Mouse (Mus musculus): Measurements from ENCODE around the gene Cys1. TPM values are rescaled to one million over a fixed set of nuclear protein-coding genes. Genes with fewer than 3 reads are reported as not detected.
A peak's percentile ranks its signal among the peaks of the same experiment; 100 is the strongest.

Cys1 gene
- polyA plus RNA-seq (2016; fragmentation: Nextera tagmentation; extraction: Ambion mirVana): 0.56 and 1.0 TPM in 2 replicates

GRCm38 (mm10) chr12:24681286-24682023 is at the start of gene Cys1:
Gene Cys1, minus strand, starts transcription at chr12:24681813.
- Histone ChIP-seq H3K4me2 (peak within 1 kb of the TSS; percentile 69), H3K9me3 (replicated peaks) (no peaks in the 10 kb centered on the region), H3K4me1 (peaks cover 23% of the 10 kb centered on the region), H3K27me3 (replicated peaks) (peaks cover 89% of the 10 kb centered on the region), H3K36me3 (no peaks in the 10 kb centered on the region), H3K9ac (peak within 1 kb of the TSS; percentile 50), H3K4me3 (peak within 1 kb of the TSS; percentile 53), H3K27ac (no peak within 1 kb of the TSS)
- ATAC-seq: no peak; the same call in 1 of the 2 replicates
- 6% methylated on average over 20 of the region's 20 CpGs for WGBS (ENCODE audit: insufficient replicate concordance)

- 0 out of 2 replicates have a peak, but pooled peaks have one; percentile 30 for ATAC-seq
- H3K27me3 ChIP-seq (replicated peaks): no peaks in the 10 kb centered on the region
- no peak overlapping the region for H3K4me3 ChIP-seq
- 33% methylated on average over 2 of the region's 2 CpGs for WGBS (ENCODE audit: insufficient replicate concordance)
- no peak overlapping the region for H3K27ac ChIP-seq
- no peak overlapping the region for H3K9ac ChIP-seq
- peaks cover 11% of the 10 kb centered on the region for H3K4me1 ChIP-seq
- no peaks in the 10 kb centered on the region for H3K36me3 ChIP-seq
- no peak overlapping the region for H3K4me2 ChIP-seq
- H3K9me3 ChIP-seq (replicated peaks): peaks cover 6% of the 10 kb centered on the region; the same call in 1 of the 2 replicates
Observed at GRCm38 (mm10) chr12:24724369-24724768, 42.8 kb upstream of the Cys1 start.

- no peaks in the 10 kb centered on the region for H3K36me3 ChIP-seq
- no peak for ATAC-seq
- H3K4me3 ChIP-seq: no peak overlapping the region
Observed at GRCm38 (mm10) chr12:24723859-24724258, 42.2 kb upstream of the Cys1 start.

GRCm38 (mm10) chr12:24723434-24723833 is 41.8 kb upstream of the Cys1 start:
- Histone ChIP-seq H3K36me3 (no peaks in the 10 kb centered on the region), H3K4me2 (no peak overlapping the region), H3K9ac (no peak overlapping the region), H3K4me3 (no peak overlapping the region), H3K27me3 (replicated peaks) (no peaks in the 10 kb centered on the region), H3K9me3 (replicated peaks) (no peaks in the 10 kb centered on the region), H3K27ac (no peak overlapping the region), H3K4me1 (peaks cover 11% of the 10 kb centered on the region)
- 48% methylated on average over 2 of the region's 2 CpGs for WGBS (ENCODE audit: insufficient replicate concordance)
- no peak for ATAC-seq

More at GRCm38 (mm10) chr12:24723859-24724258, 42.2 kb upstream of the Cys1 start:
- Histone ChIP-seq H3K9ac (no peak overlapping the region), H3K4me1 (peaks cover 11% of the 10 kb centered on the region), H3K27me3 (replicated peaks) (no peaks in the 10 kb centered on the region), H3K27ac (no peak overlapping the region), H3K9me3 (replicated peaks) (0 out of 2 replicates have a peak, but pooled peaks cover under 1% of the 10 kb centered on the region), H3K4me2 (no peak overlapping the region)
- WGBS (ENCODE audit: insufficient replicate concordance): 51% methylated on average over 4 of the region's 4 CpGs

GRCm38 (mm10) chr12:24716721-24717301 is 35.2 kb upstream of the Cys1 start:
- no peaks in the 10 kb centered on the region for H3K9me3 ChIP-seq (replicated peaks)
- H3K4me3 ChIP-seq: no peak overlapping the region
- WGBS (ENCODE audit: insufficient replicate concordance): 44% methylated on average over 4 of the region's 4 CpGs
- H3K36me3 ChIP-seq: peaks cover 41% of the 10 kb centered on the region
- no peak overlapping the region for H3K4me2 ChIP-seq
- H3K9ac ChIP-seq: no peak overlapping the region
- no peaks in the 10 kb centered on the region for H3K27me3 ChIP-seq (replicated peaks)
- 0 out of 2 replicates have a peak, but pooled peaks have one; percentile 2 for ATAC-seq
- peak overlapping the region; percentile 83 for H3K27ac ChIP-seq
- peaks cover 54% of the 10 kb centered on the region for H3K4me1 ChIP-seq

GRCm38 (mm10) chr12:24715268-24715896 is 33.8 kb upstream of the Cys1 start:
- Histone ChIP-seq H3K9me3 (replicated peaks) (no peaks in the 10 kb centered on the region), H3K27ac (peak overlapping the region; percentile 83), H3K4me2 (peak overlapping the region; percentile 35), H3K4me3 (no peak overlapping the region), H3K27me3 (replicated peaks) (no peaks in the 10 kb centered on the region), H3K36me3 (peaks cover 55% of the 10 kb centered on the region), H3K4me1 (peaks cover 68% of the 10 kb centered on the region), H3K9ac (peak overlapping the region; percentile 46; the same call in 1 of the 2 replicates)
- peak; percentile 92 for ATAC-seq
- 53% methylated on average over 2 of the region's 2 CpGs for WGBS (ENCODE audit: insufficient replicate concordance)

GRCm38 (mm10) chr12:24714579-24715255 is 33.1 kb upstream of the Cys1 start:
- peaks cover 62% of the 10 kb centered on the region for H3K36me3 ChIP-seq
- H3K27ac ChIP-seq: peak overlapping the region; percentile 83
- peaks cover 75% of the 10 kb centered on the region for H3K4me1 ChIP-seq
- H3K9ac ChIP-seq: peak overlapping the region; percentile 46; the same call in 1 of the 2 replicates
- ATAC-seq: peak; percentile 14; the same call in 1 of the 2 replicates
- 51% methylated on average over 5 of the region's 5 CpGs for WGBS (ENCODE audit: insufficient replicate concordance)
- no peaks in the 10 kb centered on the region for H3K27me3 ChIP-seq (replicated peaks)
- H3K9me3 ChIP-seq (replicated peaks): no peaks in the 10 kb centered on the region
- peak overlapping the region; percentile 35 for H3K4me2 ChIP-seq
- H3K4me3 ChIP-seq: 0 out of 2 replicates have a peak overlapping the region, but pooled peaks have one; percentile 7

- H3K27me3 ChIP-seq (replicated peaks): no peaks in the 10 kb centered on the region
- peak overlapping the region; percentile 84 for H3K9ac ChIP-seq
- H3K9me3 ChIP-seq (replicated peaks): no peaks in the 10 kb centered on the region
- 83% methylated on average over 8 of the region's 8 CpGs for WGBS (ENCODE audit: insufficient replicate concordance)
- peak overlapping the region; percentile 85 for H3K4me2 ChIP-seq
- peak overlapping the region; percentile 87 for H3K27ac ChIP-seq
- ATAC-seq: no peak
- peaks cover 72% of the 10 kb centered on the region for H3K36me3 ChIP-seq
- H3K4me3 ChIP-seq: peak overlapping the region; percentile 77
- peaks cover 76% of the 10 kb centered on the region for H3K4me1 ChIP-seq
Observed at GRCm38 (mm10) chr12:24712396-24712795, 30.8 kb upstream of the Cys1 start.

- Histone ChIP-seq H3K4me3 (peak overlapping the region; percentile 77), H3K4me1 (peaks cover 79% of the 10 kb centered on the region), H3K9me3 (replicated peaks) (no peaks in the 10 kb centered on the region), H3K27ac (peak overlapping the region; percentile 87), H3K36me3 (peaks cover 64% of the 10 kb centered on the region), H3K4me2 (peak overlapping the region; percentile 85), H3K9ac (peak overlapping the region; percentile 84), H3K27me3 (replicated peaks) (no peaks in the 10 kb centered on the region)
- WGBS (ENCODE audit: insufficient replicate concordance): 67% methylated on average over 5 of the region's 5 CpGs
- no peak for ATAC-seq
Observed at GRCm38 (mm10) chr12:24710672-24711071, 29.1 kb upstream of the Cys1 start.

GRCm38 (mm10) chr12:24709831-24710508 is 28.4 kb upstream of the Cys1 start:
- 36% methylated on average over 5 of the region's 5 CpGs for WGBS (ENCODE audit: insufficient replicate concordance)
- H3K36me3 ChIP-seq: peaks cover 63% of the 10 kb centered on the region

GRCm38 (mm10) chr12:24709409-24709808 is 27.8 kb upstream of the Cys1 start:
- no peak for ATAC-seq
- 12% methylated on average over 6 of the region's 6 CpGs for WGBS (ENCODE audit: insufficient replicate concordance)
- H3K9me3 ChIP-seq (replicated peaks): no peaks in the 10 kb centered on the region
- H3K9ac ChIP-seq: peak overlapping the region; percentile 84
- H3K4me3 ChIP-seq: peak overlapping the region; percentile 77
- peak overlapping the region; percentile 85 for H3K4me2 ChIP-seq
- peaks cover 57% of the 10 kb centered on the region for H3K36me3 ChIP-seq
- H3K4me1 ChIP-seq: peaks cover 79% of the 10 kb centered on the region
- H3K27ac ChIP-seq: peak overlapping the region; percentile 87
- no peaks in the 10 kb centered on the region for H3K27me3 ChIP-seq (replicated peaks)

More at GRCm38 (mm10) chr12:24709831-24710508, 28.4 kb upstream of the Cys1 start:
- Histone ChIP-seq H3K4me1 (peaks cover 79% of the 10 kb centered on the region), H3K9me3 (replicated peaks) (no peaks in the 10 kb centered on the region), H3K4me3 (peak overlapping the region; percentile 77), H3K9ac (peak overlapping the region; percentile 84), H3K4me2 (peak overlapping the region; percentile 85), H3K27ac (peak overlapping the region; percentile 87), H3K27me3 (replicated peaks) (no peaks in the 10 kb centered on the region)
- peak; percentile 1; the same call in 1 of the 2 replicates for ATAC-seq
